Mouse (Mus musculus) adrenal gland, adult 2 months (tissue): ENCODE results near the gene Pinlyp. TPM values are rescaled to one million over a fixed set of nuclear protein-coding genes. Genes with fewer than 3 reads are reported as not detected.

Experiments used
- DNase-seq: peaks from one replicate; pipeline ENCODE4 v3.0.0; 2021
- polyA plus RNA-seq: library from polyadenylated mRNA; depleted of rRNA; stranded (reverse); fragments of >200 nt; gene quantifications from 2 replicates; pipeline ENCODE4 v1.2.3, GENCODE M21; 2012
- total RNA-seq, 2 experiments: library from RNA; stranded (reverse); gene quantifications; 2 replicates each; pipeline ENCODE4 v1.2.3; 2021

Pinlyp gene
- total and polyA plus RNA-seq, 3 experiments = not detected

DNA sequence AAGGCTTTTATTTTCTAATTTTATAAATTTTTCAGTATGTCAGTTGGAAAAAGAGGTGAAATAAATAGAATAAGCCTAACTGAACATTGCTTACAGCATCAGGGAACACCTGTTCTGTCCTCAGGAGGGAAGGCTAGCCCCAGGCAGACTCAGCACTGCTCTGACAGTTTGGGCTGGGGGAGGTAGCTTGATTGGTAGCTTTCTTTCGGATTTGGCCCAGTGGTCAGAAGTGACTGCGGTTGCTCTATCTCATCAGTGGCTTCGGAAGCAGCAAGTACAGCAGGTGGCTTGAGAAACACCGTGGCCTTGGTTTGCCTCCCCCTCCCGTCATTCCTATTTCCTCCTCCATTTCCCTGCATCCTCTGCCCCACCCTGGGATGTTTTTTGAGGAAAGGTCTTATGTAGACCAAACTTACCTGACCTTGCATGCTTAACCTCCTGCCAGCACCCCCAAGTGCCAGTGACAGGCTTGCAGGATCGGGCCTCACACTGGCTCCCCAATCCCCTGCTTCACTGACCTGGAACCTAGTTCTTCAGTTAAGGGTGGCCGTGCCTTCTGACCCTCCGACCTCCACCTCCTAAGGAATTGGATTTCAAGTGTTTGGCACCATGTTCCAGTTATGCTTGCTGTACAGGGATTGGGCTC lies 17.4 kb upstream of the Pinlyp start:
- no peak for DNase-seq

DNA sequence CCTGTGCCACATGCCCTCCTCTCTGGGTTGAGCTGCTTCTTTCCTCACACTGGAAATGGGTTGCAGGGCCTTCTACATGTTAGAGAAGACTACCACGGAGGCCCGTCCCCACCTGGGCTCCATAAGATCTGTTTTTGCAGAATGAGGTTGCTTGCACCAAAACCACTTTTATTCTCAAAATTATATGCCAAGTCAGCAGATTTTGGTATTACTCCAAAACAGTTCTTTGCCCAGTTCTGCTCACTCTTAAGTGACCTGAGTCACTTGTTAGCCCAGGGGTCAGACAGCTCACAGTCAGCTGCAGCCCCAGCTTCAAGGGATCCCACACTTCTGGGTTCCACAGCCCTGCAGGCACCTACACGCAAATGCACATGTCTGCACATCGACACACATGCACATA lies 15.5 kb upstream of the Pinlyp start:
- no peak for DNase-seq

DNA sequence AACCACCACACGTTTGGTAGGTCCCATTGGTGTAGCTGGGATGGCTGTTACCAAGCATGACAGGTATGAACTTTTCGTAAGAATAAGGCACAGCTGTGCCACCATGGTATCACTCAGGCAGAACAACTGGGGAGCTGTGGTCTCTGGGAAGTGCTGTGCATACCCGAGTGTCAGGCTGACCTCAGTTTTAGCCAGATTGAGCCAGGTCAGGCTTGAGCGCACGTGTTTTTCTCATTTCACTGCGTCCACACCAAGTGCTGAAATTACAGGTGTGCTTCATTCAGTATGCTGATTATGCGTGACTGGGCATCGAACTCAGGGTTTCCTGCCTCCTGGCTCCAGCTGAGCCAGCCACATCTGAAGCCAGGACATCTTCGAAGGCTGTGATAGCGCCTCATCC lies 9.9 kb upstream of the Pinlyp start:
- DNase-seq = no peak

DNA sequence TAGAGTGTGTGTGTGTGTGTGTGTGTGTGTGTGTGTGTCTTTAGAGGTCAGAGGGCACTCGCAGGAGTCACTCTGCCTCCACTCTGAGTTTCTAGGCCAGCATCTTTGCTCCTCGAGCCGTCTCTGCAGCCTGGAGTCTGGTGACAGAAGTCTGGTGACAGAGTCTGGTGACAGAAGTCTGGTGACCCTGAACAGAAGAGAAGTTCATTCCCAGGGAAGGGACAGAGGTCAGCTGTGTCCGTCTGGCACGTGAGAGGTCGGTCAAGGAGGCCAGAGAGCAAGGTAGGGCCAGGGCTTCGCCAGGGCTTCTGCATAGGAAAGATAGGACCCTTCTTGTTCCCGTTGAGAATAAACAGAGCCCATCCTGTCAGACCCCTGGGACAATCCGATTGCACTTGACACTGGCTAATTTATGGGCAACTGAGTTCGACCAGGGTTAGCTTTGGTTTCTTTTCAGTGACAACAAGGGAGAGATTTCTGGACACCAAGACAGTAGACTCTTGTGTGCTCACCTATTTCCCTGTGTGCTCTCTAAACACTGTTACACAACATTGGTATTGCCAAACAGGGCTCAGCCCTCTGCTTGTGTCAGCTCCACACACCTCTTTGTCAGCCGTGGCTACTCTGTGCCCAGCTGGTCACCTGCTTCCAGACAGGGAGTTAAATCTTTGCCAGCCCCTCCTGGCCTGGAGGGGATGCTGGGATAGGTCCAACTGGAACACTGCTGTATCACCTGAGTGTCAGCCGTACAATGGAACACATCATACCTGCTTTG lies 6.3 kb upstream of the Pinlyp start:
- peak; percentile 25 for DNase-seq

DNA sequence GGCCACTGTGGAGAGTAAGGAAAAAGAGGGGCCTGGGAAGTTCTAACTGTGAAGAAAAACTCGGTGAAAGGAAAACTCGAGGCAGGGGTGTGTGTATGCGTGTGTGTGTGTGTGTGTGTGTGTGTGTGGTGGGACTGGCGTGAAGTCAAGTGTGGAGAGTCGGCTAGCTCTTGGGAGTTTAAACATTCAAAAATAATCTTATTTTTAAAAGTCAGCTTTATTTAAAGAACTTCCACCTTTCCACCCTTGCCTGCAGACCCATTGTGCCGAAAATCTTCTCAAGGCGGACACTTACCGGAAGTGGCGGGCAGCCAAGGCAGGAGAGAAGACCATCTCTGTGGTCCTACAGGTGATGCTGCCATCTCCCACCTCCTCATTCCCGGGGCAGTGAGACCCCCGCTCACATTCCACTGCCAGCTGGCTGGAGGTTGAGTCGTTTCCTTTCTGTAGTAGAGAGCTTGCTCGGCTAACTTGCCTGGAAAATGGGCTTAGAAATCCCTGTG lies 1.7 kb upstream of the Pinlyp start:
- DNase-seq = no peak

DNA sequence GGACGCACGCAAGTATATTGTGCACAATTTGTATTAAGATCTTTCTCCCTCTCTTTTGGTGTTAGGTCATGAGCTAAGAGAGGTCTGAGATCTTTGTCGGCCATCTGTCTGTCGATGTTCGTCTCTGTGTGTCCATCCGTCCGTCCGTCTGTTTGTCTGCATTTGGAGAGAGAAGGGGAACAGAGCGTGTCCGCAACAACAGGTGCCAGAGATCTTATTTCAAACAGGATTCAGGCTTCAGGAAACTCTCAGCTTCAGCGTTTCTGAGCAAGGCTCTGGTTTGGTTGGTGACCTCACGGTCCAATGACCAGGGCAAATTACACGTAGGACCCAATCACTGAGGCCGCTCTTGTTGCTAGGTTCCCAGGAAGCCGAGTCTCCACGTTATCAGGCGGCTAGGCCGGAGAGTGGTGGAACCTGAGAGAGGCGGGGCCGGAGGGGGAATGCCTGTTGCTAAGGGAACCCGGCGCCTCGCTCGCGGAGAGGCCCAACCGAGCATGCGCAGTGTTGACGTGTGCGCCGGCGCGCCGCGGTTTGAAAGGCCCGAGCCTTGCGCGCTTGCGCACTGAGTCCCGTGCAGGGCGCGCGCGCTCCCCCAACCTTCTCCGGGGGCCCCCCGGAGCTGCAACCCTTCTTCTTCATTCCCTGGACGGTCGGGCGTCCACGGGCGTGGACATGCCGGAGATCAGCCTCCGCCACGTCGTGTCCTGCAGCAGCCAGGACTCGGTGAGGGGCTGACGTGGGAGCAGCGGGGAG lies 894 bp upstream of the Pinlyp start:
- DNase-seq = peak; percentile 100

DNA sequence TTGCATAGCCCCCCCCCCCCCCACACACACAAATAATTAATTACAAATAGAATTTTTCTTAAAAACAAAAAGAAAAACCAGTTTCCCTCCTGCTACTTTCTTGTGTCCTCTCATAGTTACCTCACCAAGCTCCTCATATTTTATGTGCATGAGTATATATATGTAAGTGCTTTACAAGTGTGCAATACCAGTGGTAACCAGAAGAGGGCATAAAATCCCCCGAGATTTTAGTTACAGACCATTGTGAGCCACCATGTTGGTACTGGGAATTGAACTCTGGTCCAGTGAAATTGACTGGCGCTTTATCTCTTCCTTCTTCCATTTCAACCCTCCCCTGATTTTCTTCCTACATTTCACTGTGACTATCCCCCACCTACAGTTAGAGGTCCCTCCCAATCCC lies 1.4 kb downstream of the Pinlyp start:
- no peak for DNase-seq

DNA sequence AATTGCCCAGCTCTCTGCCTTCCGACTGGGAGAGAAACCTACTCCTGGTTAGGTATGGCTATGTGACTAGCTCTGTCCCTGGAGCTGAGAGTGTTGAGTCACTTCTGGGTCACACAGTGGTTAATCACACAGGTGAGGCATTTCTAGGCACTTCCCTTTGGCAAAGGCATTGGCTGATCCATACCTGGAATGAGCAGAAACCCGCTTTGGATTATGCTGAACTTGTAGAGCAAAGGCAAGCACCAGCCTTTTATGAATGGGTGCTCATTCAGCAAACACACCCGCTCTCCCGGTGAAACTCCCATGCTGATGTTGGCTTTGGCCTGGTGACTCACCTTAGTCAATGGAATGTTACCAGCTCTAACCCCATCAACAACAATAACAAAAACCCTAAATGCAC lies 6.2 kb downstream of the Pinlyp start:
- no peak for DNase-seq

DNA sequence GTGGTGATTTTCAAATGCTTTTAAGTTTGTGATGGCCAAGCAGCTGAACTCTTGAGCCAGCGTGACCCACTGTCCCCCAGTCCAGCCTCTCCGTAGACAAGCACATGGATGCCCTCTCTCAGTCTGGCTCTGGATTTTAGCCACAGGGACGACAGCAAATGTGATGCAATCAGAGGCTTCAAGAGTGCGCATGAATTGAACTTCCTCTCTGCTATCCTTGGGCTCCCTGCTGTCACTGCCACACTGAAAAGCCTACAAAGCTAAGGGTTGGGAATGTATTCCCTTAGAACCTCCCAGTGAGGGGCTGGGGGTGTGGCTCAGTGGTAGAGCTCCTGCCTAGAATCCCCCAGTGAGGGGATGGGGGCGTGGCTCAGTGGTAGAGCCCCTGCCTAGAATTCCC lies 7.2 kb downstream of the Pinlyp start:
- no peak for DNase-seq

DNA sequence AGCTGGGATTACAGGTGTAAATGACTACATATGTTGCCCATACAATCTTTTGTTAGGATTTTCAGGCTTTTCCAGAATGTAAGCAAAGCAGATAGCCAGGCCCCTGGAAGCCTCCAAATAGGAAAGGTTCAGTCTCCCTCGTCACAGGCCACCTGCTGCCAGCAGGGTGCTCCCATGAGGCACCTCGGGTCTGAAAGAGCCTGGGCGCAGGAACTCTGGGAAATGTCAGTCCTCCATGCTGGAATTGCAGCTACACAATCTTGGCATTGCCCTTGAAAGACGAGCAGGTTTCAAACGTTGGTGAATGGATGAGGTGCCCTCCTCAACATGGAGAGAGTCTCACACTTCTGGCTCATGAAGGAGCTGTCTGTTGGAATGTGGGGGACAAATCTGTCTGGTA lies 7.8 kb downstream of the Pinlyp start:
- DNase-seq = peak; percentile 41

DNA sequence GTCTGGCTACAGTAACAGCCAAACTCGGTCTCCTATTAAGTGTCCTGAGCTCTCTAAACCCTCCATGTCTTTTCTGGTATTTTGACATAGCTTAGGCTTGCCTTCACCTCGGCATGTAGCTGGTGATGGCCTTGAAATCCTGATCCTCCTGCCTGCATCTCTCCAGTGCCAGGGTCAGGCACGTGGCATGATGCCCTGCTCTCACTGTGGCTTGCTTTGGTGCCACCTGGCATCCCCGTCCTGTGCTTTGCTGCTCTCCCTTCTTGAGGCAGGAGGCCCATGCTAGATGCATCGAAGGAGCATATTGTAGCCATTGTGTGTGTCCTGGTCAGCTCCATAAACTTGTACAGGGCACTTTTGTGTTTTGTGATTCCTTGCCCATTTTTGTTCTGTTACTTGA lies 8.3 kb downstream of the Pinlyp start:
- peak; percentile 24 for DNase-seq

DNA sequence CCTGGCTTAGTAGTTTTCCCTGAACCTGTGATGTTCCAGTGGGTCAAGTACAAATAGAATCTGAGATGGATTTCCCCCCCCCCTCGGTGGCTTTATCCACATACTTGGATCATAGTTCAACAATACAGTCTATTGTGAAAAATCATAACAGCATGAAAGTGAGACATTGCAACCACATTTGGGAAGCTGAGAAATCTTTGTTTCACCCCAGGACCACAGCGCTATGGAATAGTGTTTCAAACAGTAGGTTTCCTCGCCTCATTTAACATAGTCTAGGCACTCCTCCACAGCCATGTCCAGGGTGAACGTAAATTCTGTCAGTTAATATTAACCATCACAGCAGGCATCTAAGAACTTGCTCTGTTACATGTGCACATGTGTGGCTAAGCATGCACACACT lies 8.8 kb downstream of the Pinlyp start:
- DNase-seq = no peak

DNA sequence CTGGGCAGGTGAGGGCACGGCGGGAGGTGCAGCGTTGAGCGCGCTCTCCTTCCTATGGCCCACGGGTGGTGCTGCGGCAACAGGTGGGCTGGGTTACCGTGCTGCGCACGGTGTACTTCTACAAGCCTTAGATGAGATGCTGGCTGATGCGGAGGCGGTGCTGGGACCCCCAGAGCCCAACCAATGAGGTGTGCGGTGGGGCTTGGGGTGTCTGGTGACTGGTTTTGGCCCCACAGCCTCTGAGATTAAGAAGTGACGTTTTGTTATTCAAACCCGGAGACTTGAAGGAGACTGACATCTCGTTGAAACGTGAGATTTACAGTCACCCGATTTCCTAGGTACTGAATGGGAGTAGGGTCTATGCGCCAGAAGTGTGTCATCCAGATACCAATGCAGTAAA lies 11.6 kb downstream of the Pinlyp start:
- no peak for DNase-seq

DNA sequence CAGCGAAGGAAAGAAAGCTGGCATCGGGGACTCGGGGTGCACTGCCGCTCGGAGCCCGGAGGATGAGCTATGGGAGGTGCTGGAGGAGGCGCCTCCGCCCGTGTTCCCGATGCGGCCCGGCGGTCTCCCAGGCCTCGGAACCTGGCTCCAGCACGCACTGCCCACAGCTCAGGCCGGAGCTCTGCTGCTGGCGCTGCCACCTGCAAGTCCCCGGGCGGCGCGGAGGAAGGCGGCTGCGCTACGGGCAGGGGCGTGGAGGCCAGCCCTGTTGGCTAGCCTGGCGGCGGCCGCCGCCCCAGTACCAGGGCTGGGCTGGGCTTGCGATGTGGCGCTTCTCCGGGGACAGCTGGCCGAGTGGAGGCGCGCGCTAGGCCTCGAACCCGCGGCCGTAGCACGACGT lies 12.1 kb downstream of the Pinlyp start:
- no peak for DNase-seq

DNA sequence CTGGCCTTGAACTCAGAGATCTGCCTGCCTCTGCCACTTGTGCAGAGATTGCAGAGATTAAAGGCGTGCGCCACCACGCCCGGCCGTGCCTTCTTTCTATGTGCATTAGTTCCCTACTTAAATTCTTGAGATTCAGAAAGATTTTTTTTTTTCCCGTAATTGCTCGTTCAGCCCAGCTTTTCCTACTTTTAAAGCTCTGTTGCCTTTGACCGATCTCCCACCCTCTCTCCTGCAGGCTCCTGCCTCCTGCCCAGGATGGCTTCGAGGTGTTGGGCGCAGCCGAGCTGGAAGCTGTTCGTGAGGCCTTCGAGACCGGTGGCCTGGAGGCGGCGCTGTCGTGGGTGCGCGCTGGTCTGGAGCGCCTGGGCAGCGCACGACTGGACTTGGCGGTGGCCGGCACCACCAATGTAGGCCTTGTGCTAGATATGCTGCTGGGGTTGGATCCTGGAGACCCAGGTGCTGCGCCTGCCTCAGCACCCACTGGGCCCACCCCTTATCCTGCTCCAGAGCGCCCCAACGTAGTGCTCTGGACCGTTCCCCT lies 12.8 kb downstream of the Pinlyp start:
- no peak for DNase-seq

DNA sequence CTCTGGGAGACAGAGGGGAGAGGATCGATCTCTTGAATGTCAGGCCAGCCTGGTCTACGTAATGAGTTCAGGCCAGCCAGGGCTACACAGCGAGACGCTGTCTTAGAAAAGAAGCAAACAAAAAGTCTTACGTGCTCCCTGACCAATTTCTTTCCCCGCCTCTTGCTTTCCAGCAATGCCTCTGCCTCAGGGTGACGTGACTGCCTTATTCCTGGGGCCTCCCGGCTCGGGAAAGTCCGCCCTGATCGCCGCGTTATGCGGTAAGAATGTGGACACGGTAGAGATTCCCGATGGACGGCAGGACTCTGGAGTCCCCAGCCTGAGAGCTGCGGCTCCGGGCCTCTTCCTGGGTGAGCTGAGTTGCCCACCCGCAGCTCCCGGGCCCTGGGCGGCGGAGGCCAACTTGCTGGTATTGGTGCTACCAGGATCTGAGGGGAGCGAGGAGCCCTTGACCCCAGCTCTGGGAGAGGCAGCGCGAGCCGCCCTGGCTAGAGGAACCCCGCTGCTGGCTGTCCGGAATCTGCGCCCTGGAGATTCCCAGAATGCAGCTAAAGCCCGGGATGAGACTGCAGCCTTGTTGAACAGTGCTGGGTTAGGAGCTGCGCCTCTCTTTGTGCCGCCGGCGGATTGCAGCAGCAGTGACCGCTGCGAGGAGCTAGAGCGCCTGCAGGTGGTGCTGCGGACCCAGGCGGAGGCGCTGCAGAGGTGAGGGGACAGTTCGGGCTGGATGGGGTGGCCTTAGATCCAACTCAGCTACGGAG lies 14.5 kb downstream of the Pinlyp start:
- DNase-seq = peak; percentile 85

DNA sequence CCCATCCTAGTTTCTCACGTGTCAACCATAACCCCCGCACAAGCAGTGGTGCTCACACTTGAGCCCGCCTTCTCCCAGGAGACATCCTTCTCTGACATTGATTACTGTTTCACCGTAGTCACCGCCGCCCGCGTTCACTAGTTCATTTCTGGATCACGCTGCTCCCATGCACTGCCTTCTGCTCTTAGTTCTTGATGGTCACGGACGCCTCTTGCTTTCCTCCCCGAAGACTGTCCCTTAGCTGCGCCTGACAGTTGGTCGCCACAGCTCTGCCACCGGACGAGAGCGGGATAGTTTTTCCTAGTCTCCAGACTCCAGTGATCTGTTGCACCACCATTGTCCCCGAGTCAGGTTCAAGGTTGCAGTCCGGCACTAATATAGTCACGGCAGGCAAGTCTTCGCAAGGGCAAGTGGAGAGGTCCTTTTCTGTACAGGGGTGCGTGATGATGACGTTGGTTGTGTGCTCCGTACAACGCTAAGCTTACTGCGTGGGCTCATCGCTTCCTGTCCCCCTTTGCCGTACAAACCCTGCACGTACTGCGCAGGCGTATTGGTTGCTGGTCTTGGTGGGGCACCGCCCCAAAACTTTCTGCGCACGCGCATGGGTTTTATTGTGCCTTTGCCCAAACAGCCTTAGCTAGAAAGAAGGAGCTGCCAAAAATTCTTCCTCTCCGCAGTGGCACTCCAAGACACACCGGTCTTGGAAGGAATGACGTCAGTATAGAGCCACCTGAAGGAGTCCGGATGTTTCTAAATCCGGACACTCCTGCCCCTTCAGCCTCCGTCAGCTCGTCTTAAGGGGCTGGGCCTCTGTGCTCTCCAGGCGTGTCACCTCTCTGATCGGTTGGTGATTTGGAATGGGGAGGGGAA lies 15.6 kb downstream of the Pinlyp start, which contains the start of gene Irgq:
Irgq (plus strand) TSS at position 628 of the 870 bp plus-strand sequence.
- DNase-seq = peak; percentile 98

DNA sequence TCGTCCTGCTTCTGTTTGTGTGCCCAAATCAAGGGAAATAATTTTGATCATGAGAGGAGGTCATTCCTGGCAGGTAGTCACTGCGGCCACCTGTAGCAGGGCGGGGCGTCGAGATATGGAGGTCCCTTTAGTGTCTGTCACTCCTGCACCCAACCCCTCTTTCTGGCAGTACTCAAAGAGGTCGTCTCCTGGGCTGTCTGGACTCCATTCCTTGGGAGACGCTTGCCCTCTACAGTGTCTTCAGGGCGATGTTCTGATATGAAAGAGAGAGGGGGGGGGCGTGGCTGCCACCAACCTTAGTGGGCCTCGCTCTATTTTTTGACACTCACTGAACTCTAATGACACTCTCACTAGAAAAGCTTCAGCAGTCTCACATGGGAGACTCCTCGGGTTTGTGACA lies 16.3 kb downstream of the Pinlyp start:
- peak; percentile 13 for DNase-seq

DNA sequence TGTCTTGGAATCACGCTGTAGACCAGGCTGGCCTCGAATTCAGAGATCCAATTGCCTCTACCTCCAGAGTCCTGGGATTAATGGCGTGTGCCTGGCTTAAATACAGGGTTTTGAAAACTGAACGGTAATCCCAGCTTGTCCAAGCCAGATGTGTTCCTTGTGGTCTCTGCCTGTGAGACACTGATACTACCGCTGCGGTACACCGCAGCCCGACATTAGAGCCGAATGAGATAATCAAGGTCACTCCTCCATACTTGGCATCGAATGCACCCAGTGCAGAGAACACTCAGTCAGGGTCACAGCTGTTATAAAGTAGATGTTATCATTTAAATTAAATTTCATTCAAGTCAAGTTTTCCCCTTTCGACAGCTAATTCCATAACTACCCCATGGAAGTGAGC lies 17.1 kb downstream of the Pinlyp start:
- DNase-seq = peak; percentile 43

DNA sequence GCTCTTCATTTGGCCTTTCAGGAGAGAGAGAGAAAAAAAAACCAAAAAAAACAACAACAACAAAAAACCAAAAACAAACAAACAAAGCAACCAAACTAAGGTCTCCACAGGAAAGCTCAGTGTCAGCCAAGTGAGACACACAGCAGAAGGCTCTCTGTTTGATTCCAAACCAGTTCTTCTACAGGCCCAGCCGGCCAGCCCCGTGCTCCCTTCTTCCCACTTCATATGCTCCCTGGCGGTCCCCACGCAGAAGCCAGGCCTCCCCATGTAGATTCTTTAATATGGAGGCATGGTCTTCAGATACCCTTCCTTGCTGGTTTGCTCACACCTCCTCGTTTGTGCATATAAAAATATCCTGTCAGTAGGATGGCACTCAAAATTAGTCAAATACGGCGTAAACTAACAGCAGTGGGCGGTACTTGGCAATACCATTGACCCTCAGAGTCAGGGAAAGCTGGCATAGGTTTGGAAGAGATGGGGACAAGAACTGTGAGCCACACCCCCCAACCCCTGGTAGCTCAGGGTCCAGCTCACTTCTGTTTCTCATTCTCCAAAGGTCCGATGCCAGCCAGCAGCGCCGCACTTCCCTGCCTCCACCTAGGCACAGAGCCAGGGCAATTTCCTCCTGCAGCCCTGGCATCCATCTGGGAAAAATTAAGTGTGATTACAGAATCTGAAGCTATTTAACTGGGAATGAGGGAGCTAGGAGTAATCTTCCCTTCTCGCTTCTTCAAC lies 20.1 kb downstream of the Pinlyp start:
- DNase-seq = no peak
